Mouse (Mus musculus) left cerebral cortex, postnatal 36 days (tissue): ENCODE results near the gene Pcnp. TPM values are rescaled to one million over a fixed set of nuclear protein-coding genes. Genes with fewer than 3 reads are reported as not detected.

Experiments used
- DNase-seq, 2 experiments: peaks; one replicate each; pipeline ENCODE4 v3.0.0; 2021 to 2022; ENCODE audit warnings: low spot score in 2 of 2, mixed read lengths in 1 of 2
- intact Hi-C: fragments of 180-260 bp; cut with DNase I; formaldehyde crosslinking; loops from one replicate; pipeline ENCODE4 v1.15.1; 2025
- total RNA-seq, 2 experiments: library from RNA; stranded (reverse); gene quantifications; 2 replicates each; pipeline ENCODE4 v1.2.3; 2021

The Pcnp gene
- total RNA-seq, 2 experiments from 2014 or later = 164 to 168 TPM

DNA sequence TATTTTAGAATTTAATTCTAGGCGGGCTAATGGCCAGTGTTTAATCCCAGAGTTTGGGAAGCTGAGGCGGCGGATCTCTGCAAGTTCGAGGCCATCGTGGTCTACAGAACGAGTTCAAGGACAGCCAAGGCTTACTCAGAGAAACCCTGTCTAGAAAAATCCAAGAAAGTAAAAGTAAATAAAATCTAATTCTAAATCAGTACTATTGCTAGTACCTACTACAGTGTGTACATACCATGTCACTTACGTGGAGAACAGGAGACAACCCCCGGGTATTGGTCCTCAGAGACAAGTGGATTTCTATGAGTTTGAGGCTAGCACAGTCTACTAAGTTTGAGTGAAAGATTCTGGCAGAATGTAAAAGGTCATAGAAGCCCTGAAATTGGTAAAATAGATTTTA, 8.6 kb upstream of the Pcnp start:
- intact Hi-C loops = no loop called here
- no peak for DNase-seq

DNA sequence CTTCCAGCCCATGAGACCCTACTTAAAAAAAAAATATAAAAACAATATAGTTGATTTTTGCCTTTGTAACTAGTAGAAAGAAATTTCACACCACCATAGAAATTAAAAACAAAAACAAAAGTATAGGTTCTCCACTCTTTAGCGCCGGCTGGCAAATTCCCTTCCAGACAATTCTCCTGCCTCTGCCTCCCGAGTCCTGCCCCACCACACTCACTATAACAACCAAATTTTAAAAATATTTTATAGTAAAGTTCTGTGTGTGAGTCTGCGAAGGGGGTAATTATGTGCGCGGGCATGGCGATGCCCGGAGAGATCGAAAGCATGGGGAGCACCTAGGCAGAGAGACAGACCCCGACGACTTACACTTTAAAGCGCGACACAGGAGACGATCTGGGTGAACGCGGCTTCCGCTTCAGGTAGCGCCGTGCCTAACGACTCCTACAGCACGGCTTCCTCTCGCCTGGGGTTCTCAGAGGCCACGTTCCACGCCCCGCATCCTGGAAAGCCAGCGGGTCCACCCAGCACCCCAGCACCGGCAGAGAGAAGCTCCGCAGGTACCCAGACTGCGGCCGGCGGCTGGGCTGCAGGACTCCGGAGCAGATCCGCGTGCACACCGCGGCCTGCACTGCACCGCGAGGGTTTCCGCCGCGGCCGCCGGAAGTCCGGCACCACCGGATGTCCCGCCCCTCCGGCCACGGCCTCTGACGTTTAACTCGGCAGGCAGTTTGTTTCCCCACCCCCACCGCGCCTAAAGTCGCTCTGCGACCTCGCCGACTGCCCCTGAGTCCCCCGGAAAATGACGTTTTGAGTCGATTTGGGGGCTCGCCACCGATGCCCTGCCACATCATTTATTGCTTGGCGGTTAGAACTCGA, 7.8 kb upstream of the Pcnp start, which contains the start of gene Trmt10c:
Gene Trmt10c (minus strand): TSS at position 682 of the 873 bp plus-strand sequence.
- intact Hi-C loops = no loop called here
- DNase-seq = peak; percentile 92 to 94

DNA sequence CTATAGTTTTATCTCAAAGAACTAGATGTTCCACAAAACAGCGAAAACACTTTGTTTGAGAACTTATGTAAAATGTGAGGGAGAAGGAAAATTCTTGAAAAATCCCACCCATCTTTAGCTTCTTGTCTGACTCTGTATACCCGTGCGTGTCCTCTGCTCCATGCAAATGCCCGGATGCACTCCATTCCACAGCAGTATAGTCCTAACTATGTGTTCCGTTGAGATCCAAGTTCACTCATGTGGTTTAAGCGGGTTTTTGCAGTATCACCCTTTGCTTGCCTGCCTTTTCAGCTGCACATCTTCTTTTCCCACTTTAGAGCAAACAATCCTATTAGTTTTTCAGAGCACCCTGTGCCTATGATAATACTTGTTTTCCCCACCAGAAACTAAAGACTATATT, 7.0 kb upstream of the Pcnp start:
- intact Hi-C loops = no loop called here
- no peak for DNase-seq

DNA sequence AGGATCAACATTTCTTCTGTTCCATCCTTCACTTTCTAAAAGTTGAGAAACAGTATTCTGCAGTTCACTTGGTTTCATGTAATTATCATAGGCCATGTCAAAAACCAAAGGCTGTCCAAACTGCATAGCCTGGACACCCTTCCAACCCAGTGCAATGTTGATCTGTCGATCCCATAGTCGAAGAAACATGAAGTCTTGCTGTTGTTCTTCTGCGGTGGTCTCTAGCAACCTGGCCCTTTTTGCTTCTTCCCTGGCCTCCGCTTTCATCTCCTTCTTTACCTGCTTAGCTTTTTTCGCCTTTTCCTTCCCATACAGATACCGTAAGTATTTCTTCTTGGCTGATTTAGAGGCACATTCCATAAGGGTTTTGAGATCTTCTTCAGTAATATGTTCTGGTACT, 5.0 kb upstream of the Pcnp start:
- intact Hi-C loops = no loop called here
- no peak for DNase-seq

DNA sequence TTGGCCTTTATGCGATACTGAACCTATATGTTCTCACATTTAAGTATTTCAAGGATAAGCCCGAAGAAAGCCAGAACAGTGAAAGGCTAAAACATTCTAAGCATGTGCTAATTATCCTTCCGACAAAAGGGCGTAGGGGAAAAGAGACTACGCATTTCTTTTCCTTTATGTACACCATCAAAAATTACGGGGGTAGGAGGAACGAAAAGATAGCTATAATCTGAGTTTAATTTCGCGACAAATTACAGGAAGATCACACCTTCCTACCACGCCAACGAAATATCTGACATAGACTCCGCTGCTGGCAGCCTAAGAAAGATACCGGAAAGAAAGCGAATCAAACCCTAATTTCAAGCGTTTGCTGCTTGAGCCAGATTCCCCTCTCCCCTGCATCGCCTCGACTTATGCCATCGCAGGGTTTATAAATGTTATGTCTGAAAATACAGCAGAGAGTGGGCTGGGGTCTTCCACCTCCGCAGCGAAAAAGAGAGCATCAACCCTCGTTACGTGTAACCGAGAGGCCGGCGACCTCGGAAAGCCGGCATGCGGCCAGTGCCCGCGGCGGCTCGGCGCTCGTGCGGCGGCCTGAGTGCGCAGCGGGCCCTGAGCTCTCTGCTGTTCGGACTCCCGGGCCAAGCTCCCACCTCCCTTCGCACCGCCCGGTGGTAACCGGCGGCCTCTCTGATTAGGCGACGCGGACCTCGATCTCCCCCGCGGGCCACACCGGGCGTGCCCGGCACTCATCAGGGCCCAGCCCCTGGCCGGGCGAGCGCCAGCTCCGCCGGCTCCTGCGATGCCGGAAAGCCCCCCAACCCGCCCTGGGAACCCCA, 602 bp downstream of the Pcnp start:
- intact Hi-C loops = loop anchor here (1.0 to 2.0 kb wide), 2 partner anchors 46 to 56 kb away; partner anchors contain the start of gene Zbtb11
- DNase-seq = no peak

DNA sequence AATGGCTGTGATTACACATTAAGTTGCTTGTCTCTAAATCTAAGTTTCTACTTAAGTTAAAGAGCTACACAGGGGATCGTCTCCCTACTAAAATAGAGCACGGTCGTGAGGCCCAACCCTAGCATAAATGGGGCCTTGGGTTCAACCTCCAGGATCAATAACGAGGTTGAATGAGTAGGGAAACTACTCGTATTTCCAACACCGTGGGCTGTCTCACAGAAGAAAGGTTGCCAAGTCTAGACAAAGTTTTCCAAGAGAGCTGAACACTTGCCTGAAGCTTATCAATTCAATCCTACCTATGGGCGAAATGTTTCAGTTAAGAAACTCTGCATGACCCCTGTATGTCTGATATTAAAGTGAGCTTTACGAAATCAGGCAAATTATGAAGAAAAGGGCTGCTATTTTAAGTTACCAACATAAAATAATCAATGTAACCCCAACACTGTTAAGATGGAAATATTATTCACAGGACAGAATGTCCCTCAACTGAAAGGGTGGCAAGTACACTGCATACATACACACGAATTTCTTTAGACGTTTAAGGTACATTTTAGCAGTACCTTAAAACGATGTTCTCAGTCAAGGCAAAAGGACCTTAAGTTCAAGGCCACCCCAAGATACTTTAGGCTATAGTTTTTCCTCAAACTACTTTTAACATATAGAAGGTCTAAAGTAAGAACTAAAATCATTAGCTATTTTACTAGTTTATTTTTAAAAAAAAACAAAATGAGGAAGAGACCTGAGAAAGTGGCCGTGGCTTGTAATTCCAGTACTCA, 1.5 kb downstream of the Pcnp start:
- intact Hi-C loops = loop anchor here (2.0 kb wide), 1 partner anchor 47 kb away; no protein-coding TSS in a partner anchor
- no peak for DNase-seq

DNA sequence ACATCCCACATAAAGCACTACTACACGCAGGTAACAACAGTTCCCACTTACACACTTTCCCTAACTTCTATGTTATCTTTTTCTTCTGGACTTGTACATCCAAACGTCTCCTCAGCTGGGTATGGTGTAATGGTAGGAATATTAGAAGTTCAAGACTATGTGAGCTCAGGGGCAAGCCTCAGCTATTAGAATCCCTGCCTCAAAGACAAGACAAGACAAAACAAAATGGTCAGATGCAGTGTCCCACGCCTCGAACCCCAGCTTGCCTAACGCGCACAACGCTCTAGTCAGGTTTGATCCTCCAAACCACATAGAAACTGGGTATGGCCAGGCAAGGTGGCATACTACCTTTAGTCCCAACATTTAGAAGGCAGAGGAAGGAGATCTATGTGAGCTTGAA, 9.9 kb downstream of the Pcnp start:
- intact Hi-C loops = no loop called here
- DNase-seq = no peak

DNA sequence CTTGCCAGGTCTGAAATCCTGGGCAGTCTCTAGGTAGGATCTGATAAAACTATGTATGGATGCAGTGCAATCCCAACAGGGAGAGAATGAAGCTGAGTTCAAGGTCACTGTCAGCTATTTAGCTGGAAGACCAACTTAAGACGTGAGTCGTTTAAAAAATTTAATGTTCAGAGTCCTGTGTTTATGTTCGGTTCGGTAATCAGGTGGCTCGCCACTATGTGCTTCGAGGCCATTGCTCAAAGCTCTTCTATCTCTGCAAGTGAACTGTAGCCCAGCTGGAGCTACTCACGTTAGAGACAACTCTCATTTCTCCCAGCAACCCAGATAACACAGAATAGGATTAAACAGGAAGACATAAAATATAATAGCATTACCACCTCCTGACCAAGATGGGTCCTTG, 15.5 kb downstream of the Pcnp start:
- no peak for DNase-seq
- intact Hi-C loops = no loop called here

DNA sequence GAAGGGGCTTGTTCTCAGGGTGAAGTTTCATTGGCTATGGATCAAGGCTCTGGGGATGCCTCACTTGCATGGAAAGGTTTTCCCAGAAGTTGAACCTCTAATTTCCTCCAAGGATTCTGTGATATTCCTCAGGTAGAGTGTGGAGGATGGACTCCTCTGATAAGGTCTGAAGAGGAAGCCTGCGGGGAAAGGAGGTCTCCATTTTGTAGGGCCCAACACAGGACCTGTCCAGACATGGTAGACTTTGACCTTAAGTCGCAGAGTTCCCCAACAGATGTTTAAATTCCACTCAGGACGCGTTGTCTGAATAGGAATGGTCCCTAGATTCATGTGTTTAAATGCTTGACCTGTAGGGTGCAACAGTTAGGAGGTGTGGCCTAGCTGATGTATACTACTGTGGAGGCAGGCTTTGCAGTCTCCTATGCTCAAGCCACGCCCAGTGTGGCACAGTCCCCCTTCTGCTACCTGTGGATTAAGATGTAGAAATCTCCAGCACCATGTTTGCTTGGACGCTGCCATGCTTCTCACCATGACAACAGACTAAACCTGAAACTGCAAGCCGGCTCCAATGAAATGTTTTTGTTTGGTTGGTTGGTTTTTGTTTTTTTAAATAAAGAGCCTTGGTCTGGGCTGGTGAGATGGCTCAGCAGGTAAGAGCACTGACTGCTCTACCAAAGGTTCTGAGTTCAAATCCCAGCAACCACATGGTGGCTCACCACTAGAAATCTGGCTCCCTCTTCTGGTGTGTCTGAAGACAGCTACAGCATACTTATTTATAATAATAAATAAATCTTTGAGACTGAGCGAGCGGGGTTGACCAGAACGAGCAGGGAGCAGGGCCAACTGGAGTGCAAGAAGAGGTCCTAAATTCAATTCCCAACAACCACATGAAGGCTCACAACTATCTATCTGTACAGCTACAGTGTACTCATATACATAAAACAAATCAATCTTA, 16.5 kb downstream of the Pcnp start:
- intact Hi-C loops = no loop called here

DNA sequence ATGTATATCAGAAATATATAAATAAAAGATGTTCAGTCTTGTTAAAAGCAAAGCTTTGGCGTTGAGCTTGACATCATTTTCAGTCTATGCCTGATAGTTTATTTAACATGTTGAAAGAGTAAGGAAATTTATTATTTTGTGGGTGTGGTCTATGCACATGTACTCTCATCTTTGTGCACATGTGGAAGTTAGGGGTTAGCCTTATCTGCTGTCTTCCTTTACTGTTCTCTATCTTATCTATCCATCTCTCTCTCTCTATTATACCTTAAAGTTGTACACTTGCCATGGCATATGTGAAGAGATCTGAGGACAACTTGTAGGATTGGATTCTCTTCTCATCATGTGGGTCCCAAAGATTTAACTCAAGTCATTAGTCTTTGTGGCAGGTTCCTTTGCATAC, 20.7 kb downstream of the Pcnp start:
- DNase-seq = no peak
- intact Hi-C loops = no loop called here

More for the DNA sequence above, 16.5 kb downstream of the Pcnp start:
- no peak for DNase-seq

DNA sequence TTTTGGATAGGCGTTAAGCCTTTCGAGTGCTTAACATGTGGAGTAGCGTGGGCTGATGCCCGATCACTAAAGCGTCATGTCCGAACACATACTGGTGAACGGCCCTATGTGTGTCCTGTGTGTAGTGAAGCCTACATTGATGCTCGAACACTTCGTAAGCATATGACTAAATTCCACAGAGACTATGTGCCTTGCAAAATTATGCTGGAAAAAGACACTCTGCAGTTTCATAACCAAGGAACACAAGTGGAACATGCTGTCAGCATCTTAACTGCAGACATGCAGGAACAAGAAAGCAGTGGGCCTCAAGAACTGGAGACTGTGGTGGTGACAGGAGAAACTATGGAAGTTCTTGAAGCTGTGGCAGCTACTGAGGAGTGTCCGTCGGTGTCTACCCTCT, 22.7 kb downstream of the Pcnp start:
- intact Hi-C loops = loop anchor here (2.0 kb wide), 1 partner anchor 32 kb away; no protein-coding TSS in a partner anchor
- DNase-seq = peak; percentile 15 to 22

DNA sequence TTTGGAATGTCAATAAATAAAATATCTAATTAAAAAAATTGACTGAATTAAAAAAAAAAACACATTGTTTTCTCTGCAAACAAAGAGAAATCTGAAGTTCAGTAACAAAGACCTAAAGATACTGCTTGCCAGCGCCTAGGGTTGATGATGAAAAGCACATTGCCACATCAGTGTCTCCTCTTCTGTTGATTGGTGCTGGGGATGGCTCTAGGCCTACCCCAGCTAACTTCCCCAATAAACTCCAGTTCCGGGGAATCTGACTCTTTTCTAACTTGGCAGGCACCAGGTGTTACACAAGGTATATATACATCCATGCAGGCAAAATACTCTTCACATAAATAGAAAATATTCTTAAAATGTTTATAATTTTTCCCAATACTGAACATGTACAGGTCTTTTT, 35.3 kb downstream of the Pcnp start:
- intact Hi-C loops = no loop called here

DNA sequence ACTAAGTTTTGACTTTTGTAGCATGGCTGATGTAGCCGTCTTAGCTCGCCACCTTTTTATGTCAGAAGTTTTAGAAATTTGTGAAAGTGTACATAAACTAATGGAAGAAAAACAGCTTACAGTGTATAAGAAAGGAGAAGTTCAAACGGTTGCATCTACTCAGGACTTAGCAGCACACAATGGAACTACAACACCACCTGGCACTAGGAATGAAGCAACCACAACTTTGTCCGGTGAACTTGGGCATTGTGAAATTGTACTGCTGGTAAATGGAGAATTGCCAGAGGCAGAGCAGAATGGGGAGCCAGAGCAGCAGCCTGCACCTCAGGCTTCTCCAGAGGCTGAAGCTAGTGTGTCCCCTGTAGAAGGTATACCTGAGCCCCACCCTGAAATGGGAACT, 39.2 kb downstream of the Pcnp start:
- DNase-seq = no peak
- intact Hi-C loops = no loop called here

More for the DNA sequence above, 35.3 kb downstream of the Pcnp start:
- no peak for DNase-seq

DNA sequence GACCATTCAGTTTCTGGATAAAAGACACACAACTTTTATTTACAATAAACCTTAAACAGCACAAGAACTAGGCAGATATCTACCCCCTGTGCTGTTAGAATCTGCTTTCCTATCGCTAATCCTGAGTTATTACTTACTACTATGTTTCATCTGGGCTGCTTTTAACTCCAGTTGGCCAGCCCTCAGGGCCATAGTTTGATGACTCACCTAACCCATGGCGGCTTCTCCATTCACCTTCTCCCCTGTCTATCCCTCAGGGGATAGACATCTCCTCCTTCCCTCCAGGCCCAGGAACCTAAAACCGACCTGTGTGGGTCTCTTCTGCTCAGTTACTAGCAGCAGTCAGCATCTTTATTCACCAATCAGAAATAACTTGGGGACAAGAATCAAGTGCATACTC, 43.5 kb downstream of the Pcnp start:
- intact Hi-C loops = no loop called here
- DNase-seq = no peak

DNA sequence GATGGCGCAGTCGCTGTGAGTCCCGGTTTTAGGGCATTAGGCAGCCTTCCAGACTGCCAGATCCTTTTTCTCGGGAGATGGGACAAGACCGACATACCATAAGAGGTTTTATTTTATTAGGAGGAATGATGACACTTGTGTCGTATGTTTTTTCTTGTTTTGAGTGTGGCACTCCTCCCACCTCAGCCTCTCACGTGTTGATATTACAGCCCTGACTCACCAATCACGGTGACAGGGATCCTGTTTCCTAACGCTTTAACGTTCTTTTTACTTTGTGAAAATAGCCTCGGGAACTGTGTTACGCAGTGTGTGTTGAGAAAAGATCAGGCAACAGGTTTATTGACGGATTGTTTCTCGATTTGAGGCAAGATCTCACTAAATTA, 54.6 kb downstream of the Pcnp start:
- intact Hi-C loops = loop anchor here (2.0 to 10.0 kb wide), 3 partner anchors 32 to 160 kb away; no protein-coding TSS in a partner anchor
- peak in 1 of 2 experiments; percentile 33 for DNase-seq

DNA sequence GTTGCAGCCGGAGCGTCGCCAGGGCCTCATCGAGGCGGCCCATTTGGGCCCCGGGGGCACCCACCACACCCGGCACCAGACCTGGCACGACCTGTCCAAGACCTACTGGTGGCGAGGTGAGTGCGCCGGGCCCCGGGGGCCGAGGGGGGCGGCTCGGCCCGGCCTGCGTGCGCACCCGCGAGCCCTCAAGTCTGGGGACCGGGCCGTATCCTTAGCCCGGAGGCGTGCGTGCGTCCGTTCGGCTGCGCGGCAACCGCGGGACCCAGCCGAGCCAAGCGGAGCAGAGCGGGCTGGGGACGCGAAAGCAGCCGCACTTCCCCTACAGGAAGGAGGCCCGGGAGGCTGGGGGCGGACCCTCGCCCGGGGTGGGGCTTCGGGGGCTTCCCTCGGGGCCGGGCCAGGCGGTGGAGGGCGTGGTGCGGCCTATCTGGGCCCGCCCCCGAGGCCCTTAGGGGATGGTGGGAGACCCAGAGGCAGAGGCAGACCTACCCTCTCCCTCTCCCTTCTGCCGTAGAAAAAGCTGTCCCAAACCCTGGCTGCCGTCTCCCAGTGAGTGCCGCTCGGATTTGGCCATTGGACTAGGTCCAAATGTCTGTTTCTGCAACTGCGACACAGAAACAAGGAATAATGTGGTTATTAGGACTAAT, 55.2 kb downstream of the Pcnp start:
- intact Hi-C loops = loop anchor here (2.0 to 10.0 kb wide), 3 partner anchors 32 to 160 kb away; no protein-coding TSS in a partner anchor
- DNase-seq = peak; percentile 82 to 85

DNA sequence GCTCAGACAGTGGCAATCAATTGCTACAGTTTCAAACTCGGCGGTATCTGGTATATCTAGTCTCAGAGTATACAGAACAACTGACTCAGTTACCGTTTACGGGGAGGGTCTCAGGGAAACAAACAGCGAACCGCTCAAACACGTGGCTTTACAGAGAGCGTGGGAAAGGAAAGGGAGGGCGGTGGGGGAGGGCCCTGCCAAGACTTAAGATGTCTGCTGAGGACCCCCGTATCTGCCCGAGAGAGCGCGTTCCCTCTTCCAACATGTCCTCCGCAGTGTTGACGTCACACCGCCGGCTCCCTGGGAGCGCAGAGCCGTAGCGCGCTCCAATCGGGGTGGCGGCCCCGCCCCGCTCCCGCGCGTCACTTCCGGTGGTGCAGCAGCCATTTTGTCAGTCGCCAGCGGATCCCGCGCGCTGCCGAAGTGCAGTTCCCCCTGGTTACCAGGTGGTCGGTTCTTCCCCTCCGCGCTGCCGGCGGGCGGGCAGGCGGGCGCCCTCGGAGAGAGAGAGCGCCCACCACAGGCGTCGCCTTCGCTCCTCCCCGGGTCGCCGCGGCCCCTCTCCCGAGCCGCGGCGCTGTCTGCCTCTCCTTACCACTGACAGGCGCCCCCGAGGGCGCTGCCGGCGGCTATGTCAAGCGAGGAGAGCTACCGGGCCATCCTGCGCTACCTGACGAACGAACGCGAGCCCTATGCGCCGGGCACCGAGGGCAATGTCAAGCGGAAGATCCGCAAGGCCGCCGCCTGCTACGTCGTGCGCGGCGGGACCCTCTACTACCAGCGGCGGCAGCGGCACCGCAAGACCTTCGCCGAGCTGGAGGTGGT, 55.9 kb downstream of the Pcnp start, which contains the start of gene Zbtb11:
Gene Zbtb11 (plus strand): TSS at position 453 of the 825 bp plus-strand sequence.
- DNase-seq = peak; percentile 99
- intact Hi-C loops = loop anchor here (1.0 to 10.0 kb wide), 4 partner anchors 33 to 161 kb away; partner anchors contain the start of gene Pcnp
